29 mouse cellular contexts compared by ENCODE assay signal in genomic region chr19:27325558-27325957, GRCm38 (mm10). TPM values are rescaled to one million over a fixed set of nuclear protein-coding genes. Genes with fewer than 3 reads are reported as not detected.
"Had no signal": no experiment of that assay in that cellular context is flagged by ENCODE, and none has a peak within 500 bp of the region (broad histone marks: within the 10 kb centered on the region; RNA-seq: fewer than 3 reads in every experiment).

No protein-coding gene starts in this region.

- H3K4me3 ChIP-seq: gastrocnemius, adult 2 months; heart, adult 2 months; heart, embryonic 10.5 days; heart, embryonic 12.5 days; hindbrain, embryonic 13.5 days; hindbrain, embryonic 15.5 days; layer of hippocampus, adult 2 months; left cerebral cortex, adult 2 months; limb, embryonic 10.5 days; limb, embryonic 12.5 days; liver, embryonic 13.5 days had no signal

- DNase-seq: gastrocnemius, adult 2 months; gastrocnemius, postnatal 10 days; gastrocnemius, postnatal 25 days; heart, adult 2 months; heart, postnatal 14 days; heart, postnatal 36 days; kidney, adult 11 months; kidney, adult 2 months; kidney, adult 9 months; kidney, postnatal 10 days; kidney, postnatal 25 days; kidney, postnatal 4 days; liver; liver, embryonic 13.5 days had no signal

- H3K9ac ChIP-seq: heart, embryonic 12.5 days; hindbrain, embryonic 13.5 days; hindbrain, embryonic 15.5 days; limb, embryonic 12.5 days; liver, embryonic 13.5 days had no signal

- H3K27me3 ChIP-seq: heart, embryonic 12.5 days; hindbrain, embryonic 13.5 days; hindbrain, embryonic 15.5 days; limb, embryonic 12.5 days; liver, embryonic 13.5 days had no signal

- H3K27ac ChIP-seq: gastrocnemius, adult 2 months; heart, adult 2 months; heart, embryonic 10.5 days; hindbrain, embryonic 13.5 days; hindbrain, embryonic 15.5 days; hindbrain, postnatal 0 days; layer of hippocampus, adult 2 months; left cerebral cortex, adult 2 months; limb, embryonic 10.5 days; limb, embryonic 12.5 days; liver, embryonic 13.5 days had no signal

- H3K36me3 ChIP-seq: heart, embryonic 10.5 days; heart, embryonic 12.5 days; hindbrain, embryonic 13.5 days; hindbrain, embryonic 15.5 days; limb, embryonic 10.5 days; limb, embryonic 12.5 days; liver, embryonic 13.5 days had no signal

- ATAC-seq: forebrain, embryonic 16.5 days; hindbrain, postnatal 0 days had no signal

- H3K4me2 ChIP-seq: heart, embryonic 12.5 days; hindbrain, embryonic 13.5 days; hindbrain, embryonic 15.5 days; limb, embryonic 12.5 days; liver, embryonic 13.5 days had no signal

- H3K4me1 ChIP-seq: hindbrain, embryonic 13.5 days; hindbrain, embryonic 15.5 days had no signal

- H3K9me3 ChIP-seq: heart, embryonic 10.5 days; heart, embryonic 12.5 days; hindbrain, embryonic 13.5 days; hindbrain, embryonic 15.5 days; limb, embryonic 10.5 days; limb, embryonic 12.5 days; liver, embryonic 13.5 days had no signal

RNA-seq across cellular contexts. Expression of gene Kcnv2, which starts 3.2 kb away (rescaled TPM):
- total RNA-seq: granulocyte monocyte progenitor cell, adult 5-6 weeks; hematopoietic stem cell, adult 5-6 weeks; layer of hippocampus, adult 2 months; layer of hippocampus, postnatal 25 days; left cerebral cortex, adult 2 months; left cerebral cortex, postnatal 36 days had no signal
- polyA plus RNA-seq: forebrain, embryonic 16.5 days; frontal cortex, adult 2 months; limb, embryonic 12.5 days; liver, embryonic 13.5 days had no signal
